Mouse (Mus musculus): ENCODE results near the gene Ppp1r12b.

GRCm38 (mm10) chr1:134770312-134770711, 185.4 kb downstream of the Ppp1r12b start:
- no peak for TF ChIP-seq CTCF (IDR thresholded peaks at IDR 0.05; ENCODE audit: control insufficient read depth, insufficient read depth, low read length)
- no peak for TF ChIP-seq POLR2A (IDR thresholded peaks at IDR 0.05; ENCODE audit: borderline replicate concordance, control insufficient read depth, low read depth, low read length)

Data from bone marrow, adult 2 months (tissue).